Mouse (Mus musculus) telencephalon, adult 2 months (tissue): Measurements from ENCODE around the gene Igf1r.

Source experiments
- DNase-seq: peaks from one replicate; pipeline ENCODE4 v3.0.0-alpha.2; 2011; ENCODE audit warnings: low read depth, low spot score

Gene Igf1r

GRCm38 (mm10) chr7:68006496-68006895 is 53.9 kb downstream of the Igf1r start:
- DNase-seq, result no peak

- DNase-seq, result no peak
Observed at GRCm38 (mm10) chr7:68009635-68010034, 57.0 kb downstream of the Igf1r start.

GRCm38 (mm10) chr7:68010168-68010567 is 57.5 kb downstream of the Igf1r start:
- no peak for DNase-seq

- no peak for DNase-seq
Observed at GRCm38 (mm10) chr7:68010802-68011201, 58.2 kb downstream of the Igf1r start.

- DNase-seq, result no peak
Observed at GRCm38 (mm10) chr7:68011385-68012122, 58.9 kb downstream of the Igf1r start.

- no peak for DNase-seq
Observed at GRCm38 (mm10) chr7:68012123-68012474, 59.5 kb downstream of the Igf1r start.

- no peak for DNase-seq
Observed at GRCm38 (mm10) chr7:68014495-68014894, 61.9 kb downstream of the Igf1r start.

GRCm38 (mm10) chr7:68015404-68015803 is 62.8 kb downstream of the Igf1r start:
- DNase-seq, result no peak

- DNase-seq, result no peak
Observed at GRCm38 (mm10) chr7:68018038-68018437, 65.4 kb downstream of the Igf1r start.

GRCm38 (mm10) chr7:68020556-68020955 is 67.9 kb downstream of the Igf1r start:
- no peak for DNase-seq

GRCm38 (mm10) chr7:68021741-68022140 is 69.1 kb downstream of the Igf1r start:
- DNase-seq, result no peak

- no peak for DNase-seq
Observed at GRCm38 (mm10) chr7:68022188-68022587, 69.6 kb downstream of the Igf1r start.

- DNase-seq, result no peak
Observed at GRCm38 (mm10) chr7:68023882-68024281, 71.3 kb downstream of the Igf1r start.

GRCm38 (mm10) chr7:68024625-68025024 is 72.0 kb downstream of the Igf1r start:
- no peak for DNase-seq

GRCm38 (mm10) chr7:68025396-68025795 is 72.8 kb downstream of the Igf1r start:
- DNase-seq, result no peak

- DNase-seq, result no peak
Observed at GRCm38 (mm10) chr7:68026076-68026475, 73.4 kb downstream of the Igf1r start.

- no peak for DNase-seq
Observed at GRCm38 (mm10) chr7:68028167-68028566, 75.5 kb downstream of the Igf1r start.

- no peak for DNase-seq
Observed at GRCm38 (mm10) chr7:68030846-68031245, 78.2 kb downstream of the Igf1r start.

- no peak for DNase-seq
Observed at GRCm38 (mm10) chr7:68036527-68036926, 83.9 kb downstream of the Igf1r start.

- no peak for DNase-seq
Observed at GRCm38 (mm10) chr7:68038846-68039245, 86.2 kb downstream of the Igf1r start.

- DNase-seq, result no peak
Observed at GRCm38 (mm10) chr7:68039550-68039949, 86.9 kb downstream of the Igf1r start.

- no peak for DNase-seq
Observed at GRCm38 (mm10) chr7:68044621-68045020, 92.0 kb downstream of the Igf1r start.

GRCm38 (mm10) chr7:68047152-68047551 is 94.5 kb downstream of the Igf1r start:
- DNase-seq, result no peak

- peak; percentile 59 for DNase-seq
Observed at GRCm38 (mm10) chr7:68048532-68048931, 95.9 kb downstream of the Igf1r start.
